Mouse (Mus musculus): ENCODE data around the gene Cd4.
"Not testable (repeated sequence)": the region's sequence is repeated elsewhere in the genome, so short reads cannot be mapped to it uniquely, and the experiment has no call there.

The Cd4 gene

GRCm38 (mm10) chr6:124915942-124916694 is 28.1 kb upstream of the Cd4 start:
- DNase-seq (ENCODE audit: low read depth, low spot score), result peak; percentile 62

GRCm38 (mm10) chr6:124915160-124915941 is 27.3 kb upstream of the Cd4 start:
- no peak for DNase-seq (ENCODE audit: low read depth, low spot score)

- DNase-seq (ENCODE audit: low read depth, low spot score), result no peak
These were observed 26.5 kb upstream of the Cd4 start for GRCm38 (mm10) chr6:124914511-124914910.

- DNase-seq (ENCODE audit: low read depth, low spot score), result no peak
These were observed 25.8 kb upstream of the Cd4 start for GRCm38 (mm10) chr6:124913721-124914285.

- peak; percentile 20 for DNase-seq (ENCODE audit: low read depth, low spot score)
These were observed 25.2 kb upstream of the Cd4 start for GRCm38 (mm10) chr6:124913214-124913613.

GRCm38 (mm10) chr6:124911533-124912218 is 23.7 kb upstream of the Cd4 start, which contains the start of gene Lag3:
Lag3 (minus strand) TSS chr6:124911705.
- no peak for DNase-seq (ENCODE audit: low read depth, low spot score)

GRCm38 (mm10) chr6:124910032-124910431 is 22.0 kb upstream of the Cd4 start:
- no peak for DNase-seq (ENCODE audit: low read depth, low spot score)

- DNase-seq (ENCODE audit: low read depth, low spot score), result peak; percentile 33
These were observed 19.7 kb upstream of the Cd4 start for GRCm38 (mm10) chr6:124907767-124908166.

- DNase-seq (ENCODE audit: low read depth, low spot score), result no peak
These were observed 17.2 kb upstream of the Cd4 start for GRCm38 (mm10) chr6:124904991-124905860.

- peak; percentile 97 for DNase-seq (ENCODE audit: low read depth, low spot score)
These were observed 16.4 kb upstream of the Cd4 start for GRCm38 (mm10) chr6:124904161-124904981.

GRCm38 (mm10) chr6:124903580-124904151 is 15.6 kb upstream of the Cd4 start:
- peak; percentile 96 for DNase-seq (ENCODE audit: low read depth, low spot score)

- DNase-seq (ENCODE audit: low read depth, low spot score), result no peak
These were observed 13.8 kb upstream of the Cd4 start for GRCm38 (mm10) chr6:124901851-124902250.

- peak; percentile 48 for DNase-seq (ENCODE audit: low read depth, low spot score)
These were observed 12.9 kb upstream of the Cd4 start for GRCm38 (mm10) chr6:124900801-124901480.

- DNase-seq (ENCODE audit: low read depth, low spot score), result no peak
These were observed 12.2 kb upstream of the Cd4 start for GRCm38 (mm10) chr6:124900056-124900800.

- DNase-seq (ENCODE audit: low read depth, low spot score), result no peak
These were observed 10.3 kb upstream of the Cd4 start for GRCm38 (mm10) chr6:124898359-124898758.

- DNase-seq (ENCODE audit: low read depth, low spot score), result not testable (repeated sequence)
These were observed 6.1 kb upstream of the Cd4 start for GRCm38 (mm10) chr6:124894113-124894512.

GRCm38 (mm10) chr6:124890997-124891396 is 3.0 kb upstream of the Cd4 start:
- DNase-seq (ENCODE audit: low read depth, low spot score), result no peak

GRCm38 (mm10) chr6:124888555-124889125 is 619 bp upstream of the Cd4 start:
- no peak for DNase-seq (ENCODE audit: low read depth, low spot score)

All from 3T3-L1 (cell line).